Mouse (Mus musculus) kidney, adult 9 months (tissue): ENCODE data around the gene Gm5926.
"Not testable (repeated sequence)": the region's sequence is repeated elsewhere in the genome, so short reads cannot be mapped to it uniquely, and the experiment has no call there.

Experiments used
- DNase-seq: peaks from one replicate; pipeline ENCODE4 v3.0.0; 2022

Gm5926 gene

GRCm38 (mm10) chrX:32650416-32650815, at the start of gene Gm5926:
TSS of gene Gm5926 (plus strand) at chrX:32650716.
- not testable (repeated sequence) for DNase-seq

GRCm38 (mm10) chrX:32601008-32601407, 49.5 kb upstream of the Gm5926 start:
- DNase-seq, result not testable (repeated sequence)

GRCm38 (mm10) chrX:32601425-32601824, 49.1 kb upstream of the Gm5926 start:
- DNase-seq, result not testable (repeated sequence)
